ENCODE assay signal across 20 mouse cellular contexts in the genomic region with DNA sequence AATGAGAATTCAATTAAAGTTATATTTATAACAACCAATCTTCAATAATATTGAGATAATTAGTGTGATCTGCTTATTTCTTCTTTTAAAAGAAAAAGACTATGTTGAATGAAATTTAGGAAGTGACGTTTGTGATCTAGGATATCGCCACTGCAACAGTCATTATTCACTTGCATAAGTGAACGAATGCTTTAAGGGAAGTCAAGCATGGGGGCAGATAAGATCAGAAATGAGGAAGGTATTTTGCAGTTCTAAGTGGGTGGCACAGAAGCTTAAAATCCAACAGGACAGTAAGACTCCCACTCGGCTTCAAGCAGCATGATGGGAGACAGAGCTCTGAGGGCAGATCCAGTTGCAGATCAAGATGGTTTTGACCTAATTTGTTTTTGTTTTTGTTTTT. TPM values are rescaled to one million over a fixed set of nuclear protein-coding genes. Genes with fewer than 3 reads are reported as not detected.
DNase-seq lines count a peak whose midpoint lies in the region; ATAC-seq and TF ChIP-seq lines count a peak whose summit lies in the region.
"Had no signal": no experiment of that assay in that cellular context is flagged by ENCODE, and none has a peak within 500 bp of the region (broad histone marks: within the 10 kb centered on the region; RNA-seq: fewer than 3 reads in every experiment).

No protein-coding gene starts in this region.

- ATAC-seq in megakaryocyte, adult 5-6 weeks (ENCODE audit: poor library complexity, severe bottlenecking) = peak; percentile 80
- no peak for ATAC-seq in hindbrain, postnatal 0 days
- ATAC-seq: forebrain, embryonic 13.5 days; forebrain, embryonic 15.5 days; forebrain, postnatal 0 days had no signal

- H3K4me3 ChIP-seq in hindbrain, postnatal 0 days (ENCODE audit: low read length) = no peak overlapping the region
- H3K4me3 ChIP-seq: embryonic facial prominence, embryonic 10.5 days; embryonic facial prominence, embryonic 12.5 days; forebrain, embryonic 13.5 days; forebrain, embryonic 15.5 days had no signal

- no peak overlapping the region for H3K4me2 ChIP-seq in hindbrain, postnatal 0 days (ENCODE audit: low read depth, low read length)
- H3K4me2 ChIP-seq: embryonic facial prominence, embryonic 12.5 days; forebrain, embryonic 13.5 days; forebrain, embryonic 15.5 days had no signal

- H3K9ac ChIP-seq in hindbrain, postnatal 0 days (replicated peaks; ENCODE audit: low read length) = no peak overlapping the region
- H3K9ac ChIP-seq: embryonic facial prominence, embryonic 12.5 days; forebrain, embryonic 13.5 days; forebrain, embryonic 15.5 days; forebrain, postnatal 0 days had no signal

- H3K27me3 ChIP-seq in hindbrain, postnatal 0 days (ENCODE audit: insufficient read depth, low read length) = no peaks in the 10 kb centered on the region
- H3K27me3 ChIP-seq: embryonic facial prominence, embryonic 12.5 days; forebrain, embryonic 13.5 days; forebrain, embryonic 15.5 days had no signal

- no peaks in the 10 kb centered on the region for H3K36me3 ChIP-seq in hindbrain, postnatal 0 days (ENCODE audit: insufficient read depth, low read length)
- H3K36me3 ChIP-seq: embryonic facial prominence, embryonic 12.5 days; forebrain, embryonic 15.5 days had no signal

- H3K27ac ChIP-seq in hindbrain, postnatal 0 days = no peak overlapping the region
- H3K27ac ChIP-seq: embryonic facial prominence, embryonic 10.5 days; embryonic facial prominence, embryonic 12.5 days; forebrain, embryonic 13.5 days; forebrain, embryonic 15.5 days had no signal

- 95% methylated on average over 4 of the region's 4 CpGs for WGBS in hindbrain, postnatal 0 days

- DNase-seq in 416B (ENCODE audit: low read depth) (peak; percentile 32), MEL-GATA-1-ER (ENCODE audit: extremely low read depth, low read depth) (peak; percentile 26)
- no peak for DNase-seq in heart, postnatal 4 days
- DNase-seq in right cerebral cortex, postnatal 25 days = no peak
- no peak for DNase-seq in hindbrain, postnatal 0 days (ENCODE audit: low spot score)
- DNase-seq: adrenal gland, adult 2 months; adrenal gland, postnatal 10 days; adrenal gland, postnatal 25 days; cerebellum, adult 11 months; cerebellum, adult 18-20 months; cerebellum, adult 8-10 months; cerebellum, adult 9-11 months; cerebellum, postnatal 14 days; cerebellum, postnatal 36 days; forebrain, postnatal 0 days had no signal

- H3K9me3 ChIP-seq in hindbrain, postnatal 0 days (ENCODE audit: low read length) = no peaks in the 10 kb centered on the region
- H3K9me3 ChIP-seq: embryonic facial prominence, embryonic 10.5 days; embryonic facial prominence, embryonic 12.5 days; forebrain, embryonic 13.5 days; forebrain, embryonic 15.5 days had no signal

- no peak for TF ChIP-seq CTCF in hindbrain, postnatal 0 days (IDR thresholded peaks at IDR 0.05; ENCODE audit: low read depth)

- H3K4me1 ChIP-seq in hindbrain, postnatal 0 days (ENCODE audit: insufficient read depth, low read length) = no peaks in the 10 kb centered on the region
- H3K4me1 ChIP-seq: embryonic facial prominence, embryonic 10.5 days; embryonic facial prominence, embryonic 12.5 days; forebrain, embryonic 13.5 days; forebrain, embryonic 15.5 days had no signal

RNA-seq across cellular contexts. Expression of gene Zranb3, which starts 58.7 kb away (rescaled TPM):
- total RNA-seq in megakaryocyte, adult 5-6 weeks (2015) = 3.7 and 9.0 TPM in 2 replicates
- 6.4 TPM in 2 replicates for total RNA-seq in megakaryocyte, adult 5-6 weeks (2017)
- total RNA-seq in heart, postnatal 4 days (2021) = 10 to 100 TPM in 1 of 2 experiments, 1 to 10 TPM in 1; 8.2 to 10.8 TPM
- total RNA-seq in hindbrain, postnatal 0 days (2014; rRNA removed) = 8.9 and 10.3 TPM in 2 replicates
- 3.4 and 3.8 TPM in 2 replicates for polyA plus RNA-seq in hindbrain, postnatal 0 days (2015; fragmentation: Nextera tagmentation; extraction: Ambion mirVana)

RNA-seq across cellular contexts. Expression of gene R3hdm1, which starts 58.9 kb away (rescaled TPM):
- total RNA-seq in megakaryocyte, adult 5-6 weeks (2015) = 110 and 111 TPM in 2 replicates
- 26.4 and 36.9 TPM in 2 replicates for total RNA-seq in megakaryocyte, adult 5-6 weeks (2017)
- total RNA-seq in heart, postnatal 4 days (2021) = 10 to 100 TPM; 59.7 to 61.8 TPM
- 43.7 and 49.2 TPM in 2 replicates for total RNA-seq in hindbrain, postnatal 0 days (2014; rRNA removed)
- polyA plus RNA-seq in hindbrain, postnatal 0 days (2015; fragmentation: Nextera tagmentation; extraction: Ambion mirVana) = 87.7 and 90.7 TPM in 2 replicates

Comparison
In these comparisons a context has a peak if more than half of its experiments do, and no peak if none do; other contexts are left out.
1. DNase-seq: peak in 416B (single experiment) and MEL-GATA-1-ER (single experiment); none in heart, postnatal 4 days (single experiment), right cerebral cortex, postnatal 25 days (single experiment) and hindbrain, postnatal 0 days (single experiment).